Mouse (Mus musculus): ENCODE measurements at regions not wholly inside any gene's neighbourhood (a gene's known extent, or its start where the extent isn't known, plus 50 kb on each side); places are given as distances from the start of the nearest gene placed in this dataset.

- DNase-seq (ENCODE audit: low spot score in 2 of 2), result no peak
Measured at GRCm38 (mm10) chrX:11486588-11486987, 159.0 kb downstream of the H2al1j start.

- DNase-seq (ENCODE audit: low spot score in 2 of 2), result no peak
Measured at GRCm38 (mm10) chrX:11487876-11488275, 160.3 kb downstream of the H2al1j start.

- no peak for DNase-seq (ENCODE audit: low spot score in 2 of 2)
Measured at GRCm38 (mm10) chrX:11490146-11490693, 162.6 kb downstream of the H2al1j start.

GRCm38 (mm10) chrX:11491235-11491634, 163.6 kb downstream of the H2al1j start:
- DNase-seq (ENCODE audit: low spot score in 2 of 2), result no peak

- DNase-seq (ENCODE audit: low spot score in 2 of 2), result no peak
Measured at GRCm38 (mm10) chrX:11491676-11492391, 164.2 kb downstream of the H2al1j start.

- no peak for DNase-seq (ENCODE audit: low spot score in 2 of 2)
Measured at GRCm38 (mm10) chrX:11493526-11494245, 166.1 kb downstream of the H2al1j start.

GRCm38 (mm10) chrX:11494246-11494630, 166.6 kb downstream of the H2al1j start:
- DNase-seq (ENCODE audit: low spot score in 2 of 2), result peak; percentile 10 to 20

GRCm38 (mm10) chrX:11512439-11512838, 184.8 kb downstream of the H2al1j start:
- DNase-seq (ENCODE audit: low spot score in 2 of 2), result no peak

GRCm38 (mm10) chrX:11512928-11513327, 185.3 kb downstream of the H2al1j start:
- no peak for DNase-seq (ENCODE audit: low spot score in 2 of 2)

- DNase-seq (ENCODE audit: low spot score in 2 of 2), result no peak
Measured at GRCm38 (mm10) chrX:11523791-11524190, 196.2 kb downstream of the H2al1j start.

- peak; percentile 8 to 9 for DNase-seq (ENCODE audit: low spot score in 2 of 2)
Measured at GRCm38 (mm10) chrX:11525326-11525725, 197.7 kb downstream of the H2al1j start.

- DNase-seq (ENCODE audit: low spot score in 2 of 2), result no peak
Measured at GRCm38 (mm10) chrX:11528589-11528988, 201.0 kb downstream of the H2al1j start.

GRCm38 (mm10) chrX:11529221-11529620, 201.6 kb downstream of the H2al1j start:
- no peak for DNase-seq (ENCODE audit: low spot score in 2 of 2)

- DNase-seq (ENCODE audit: low spot score in 2 of 2), result no peak
Measured at GRCm38 (mm10) chrX:11532817-11533216, 205.2 kb downstream of the H2al1j start.

- peak; percentile 16 to 18 for DNase-seq (ENCODE audit: low spot score in 2 of 2)
Measured at GRCm38 (mm10) chrX:11533871-11534270, 206.2 kb downstream of the H2al1j start.

- DNase-seq (ENCODE audit: low spot score in 2 of 2), result no peak
Measured at GRCm38 (mm10) chrX:11541011-11541410, 213.4 kb downstream of the H2al1j start.

GRCm38 (mm10) chrX:11550164-11550851, 222.7 kb downstream of the H2al1j start:
- no peak for DNase-seq (ENCODE audit: low spot score in 2 of 2)

- no peak for DNase-seq (ENCODE audit: low spot score in 2 of 2)
Measured at GRCm38 (mm10) chrX:11552177-11552576, 224.6 kb downstream of the H2al1j start.

GRCm38 (mm10) chrX:11555035-11555570, 227.5 kb downstream of the H2al1j start:
- no peak for DNase-seq (ENCODE audit: low spot score in 2 of 2)

- DNase-seq (ENCODE audit: low spot score in 2 of 2), result no peak
Measured at GRCm38 (mm10) chrX:11558260-11558659, 230.6 kb downstream of the H2al1j start.

- no peak for DNase-seq (ENCODE audit: low spot score in 2 of 2)
Measured at GRCm38 (mm10) chrX:11560550-11561276, 233.1 kb downstream of the H2al1j start.
